ENCODE assay signal across 8 mouse cellular contexts in genomic region chr19:46422384-46423338, GRCm38 (mm10). TPM values are rescaled to one million over a fixed set of nuclear protein-coding genes. Genes with fewer than 3 reads are reported as not detected.
DNase-seq lines count a peak whose midpoint lies in the region; ATAC-seq and TF ChIP-seq lines count a peak whose summit lies in the region.

No protein-coding gene starts in this region.

- no peaks in the 10 kb centered on the region for H3K36me3 ChIP-seq in hindbrain, postnatal 0 days (ENCODE audit: insufficient read depth, low read length)
- no peaks in the 10 kb centered on the region for H3K36me3 ChIP-seq in neural tube, embryonic 15.5 days
- peaks cover 3% of the 10 kb centered on the region for H3K36me3 ChIP-seq in heart, adult 2 months (ENCODE audit: control insufficient read depth, insufficient read depth, low read length)

- TF ChIP-seq EP300 in heart, adult 2 months (IDR thresholded peaks at IDR 0.05; ENCODE audit: insufficient read depth, low read depth, low read length): no peak

- H3K27me3 ChIP-seq in hindbrain, postnatal 0 days (ENCODE audit: insufficient read depth, low read length): no peaks in the 10 kb centered on the region
- no peaks in the 10 kb centered on the region for H3K27me3 ChIP-seq in neural tube, embryonic 15.5 days (replicated peaks)
- no peaks in the 10 kb centered on the region for H3K27me3 ChIP-seq in heart, adult 2 months (ENCODE audit: control insufficient read depth, insufficient read depth, low read length)

- no peak for TF ChIP-seq POLR2A in heart, adult 2 months (IDR thresholded peaks at IDR 0.05; ENCODE audit: insufficient read depth, low read depth, low read length)

- H3K4me2 ChIP-seq in hindbrain, postnatal 0 days (ENCODE audit: low read depth, low read length): no peak overlapping the region
- no peak overlapping the region for H3K4me2 ChIP-seq in neural tube, embryonic 15.5 days

- intact Hi-C loops in left cerebral cortex, postnatal 4 days (cut with DNase I): no loop called here
- intact Hi-C loops in left cerebral cortex, adult 2 months (cut with DNase I): no loop called here
- intact Hi-C loops in heart, adult 2 months (cut with DNase I): no loop called here

- TF ChIP-seq CTCF in left cerebral cortex, adult 2 months (IDR thresholded peaks at IDR 0.05): no peak
- TF ChIP-seq CTCF in hindbrain, postnatal 0 days (IDR thresholded peaks at IDR 0.05; ENCODE audit: low read depth): no peak
- TF ChIP-seq CTCF in heart, adult 2 months (IDR thresholded peaks at IDR 0.05): no peak

- no peak overlapping the region for H3K4me3 ChIP-seq in left cerebral cortex, adult 2 months
- no peak overlapping the region for H3K4me3 ChIP-seq in hindbrain, postnatal 0 days (ENCODE audit: low read length)
- H3K4me3 ChIP-seq in neural tube, embryonic 15.5 days (replicated peaks): no peak overlapping the region
- no peak overlapping the region for H3K4me3 ChIP-seq in heart, adult 2 months

- H3K9ac ChIP-seq in hindbrain, postnatal 0 days (replicated peaks; ENCODE audit: low read length): no peak overlapping the region
- no peak overlapping the region for H3K9ac ChIP-seq in neural tube, embryonic 15.5 days (replicated peaks)
- no peak overlapping the region for H3K9ac ChIP-seq in heart, adult 2 months (ENCODE audit: low read depth, low read length)

- peaks cover 12% of the 10 kb centered on the region for H3K4me1 ChIP-seq in hindbrain, postnatal 0 days (ENCODE audit: insufficient read depth, low read length)
- H3K4me1 ChIP-seq in neural tube, embryonic 15.5 days: peaks cover 24% of the 10 kb centered on the region
- H3K4me1 ChIP-seq in heart, adult 2 months (ENCODE audit: control insufficient read depth, insufficient read depth, low read length): peaks cover 2% of the 10 kb centered on the region; the same call in 1 of the 2 replicates

- no peak overlapping the region for H3K27ac ChIP-seq in left cerebral cortex, adult 2 months
- peak overlapping the region; percentile 78 for H3K27ac ChIP-seq in hindbrain, postnatal 0 days
- peak overlapping the region; percentile 61 for H3K27ac ChIP-seq in neural tube, embryonic 15.5 days (replicated peaks)
- H3K27ac ChIP-seq in heart, adult 2 months: no peak overlapping the region

- DNase-seq in left cerebral cortex, postnatal 4 days: peak; percentile 92
- no peak for DNase-seq in left cerebral cortex, adult 2 months (ENCODE audit: extremely low spot score in 1 of 2, low spot score in 2 of 2)
- peak; percentile 86 for DNase-seq in embryo, embryonic 11 days
- peak; percentile 87 for DNase-seq in hindbrain, postnatal 0 days (ENCODE audit: low spot score)
- no peak for DNase-seq in spleen, adult 12 weeks (ENCODE audit: low spot score)
- DNase-seq in urinary bladder, postnatal 25 days (ENCODE audit: low spot score): no peak
- no peak for DNase-seq in heart, adult 2 months

- 30% methylated on average over 11 of the region's 11 CpGs for WGBS in hindbrain, postnatal 0 days
- 39% methylated on average over 11 of the region's 11 CpGs for WGBS in neural tube, embryonic 15.5 days
- 58% methylated on average over 11 of the region's 11 CpGs for WGBS in heart, adult 2 months

- H3K79me2 ChIP-seq in heart, adult 2 months (replicated peaks; ENCODE audit: control insufficient read depth, insufficient read depth, low read length): peaks cover 1% of the 10 kb centered on the region

- ATAC-seq in hindbrain, postnatal 0 days: peak; percentile 94
- peak; percentile 65 for ATAC-seq in neural tube, embryonic 15.5 days (ENCODE audit: low FRiP score)

- no peaks in the 10 kb centered on the region for H3K9me3 ChIP-seq in hindbrain, postnatal 0 days (ENCODE audit: low read length)
- H3K9me3 ChIP-seq in neural tube, embryonic 15.5 days (replicated peaks): no peaks in the 10 kb centered on the region

RNA-seq across cellular contexts. Expression of gene Sufu, which starts 26.0 kb away (rescaled TPM):
- total RNA-seq in left cerebral cortex, postnatal 4 days (2021): 10 to 100 TPM; 22.2 to 23.9 TPM
- 10 to 100 TPM; 19.4 to 20.1 TPM for total RNA-seq in left cerebral cortex, adult 2 months (2021)
- 21.4 and 21.9 TPM in 2 replicates for total RNA-seq in hindbrain, postnatal 0 days (2014; rRNA removed)
- polyA plus RNA-seq in hindbrain, postnatal 0 days (2015; fragmentation: Nextera tagmentation; extraction: Ambion mirVana): 17.2 and 19.1 TPM in 2 replicates
- polyA plus RNA-seq in neural tube, embryonic 15.5 days (2015; fragmentation: Nextera tagmentation; extraction: Ambion mirVana): 18.3 and 21.4 TPM in 2 replicates
- total RNA-seq in heart, adult 2 months (2021): 10 to 100 TPM; 10.6 to 11.0 TPM
- polyA plus RNA-seq in heart, adult 2 months (2012; rRNA removed): 8.7 and 9.0 TPM in 2 replicates

RNA-seq across cellular contexts. Expression of gene Actr1a, which starts 27.1 kb away (rescaled TPM):
- 100 to 1,000 TPM; 304 to 313 TPM for total RNA-seq in left cerebral cortex, postnatal 4 days (2021)
- total RNA-seq in left cerebral cortex, adult 2 months (2021): 100 to 1,000 TPM; 179 to 197 TPM
- 321 and 337 TPM in 2 replicates for total RNA-seq in hindbrain, postnatal 0 days (2014; rRNA removed)
- 278 and 295 TPM in 2 replicates for polyA plus RNA-seq in hindbrain, postnatal 0 days (2015; fragmentation: Nextera tagmentation; extraction: Ambion mirVana)
- polyA plus RNA-seq in neural tube, embryonic 15.5 days (2015; fragmentation: Nextera tagmentation; extraction: Ambion mirVana): 281 and 314 TPM in 2 replicates
- total RNA-seq in heart, adult 2 months (2021): 10 to 100 TPM; 82.1 to 90.5 TPM
- polyA plus RNA-seq in heart, adult 2 months (2012; rRNA removed): 73.3 and 104 TPM in 2 replicates

Comparison
In these comparisons a context has a peak if more than half of its experiments do, and no peak if none do; other contexts are left out.
1. DNase-seq: peak in left cerebral cortex, postnatal 4 days (single experiment), embryo, embryonic 11 days (single experiment) and hindbrain, postnatal 0 days (single experiment); none in left cerebral cortex, adult 2 months (0 of 2), spleen, adult 12 weeks (single experiment), urinary bladder, postnatal 25 days (single experiment) and heart, adult 2 months (0 of 2).
2. H3K27ac ChIP-seq: peak in hindbrain, postnatal 0 days (single experiment) and neural tube, embryonic 15.5 days (single experiment); none in left cerebral cortex, adult 2 months (single experiment) and heart, adult 2 months (single experiment).